Mouse (Mus musculus): ENCODE measurements around the gene Ier5l.

GRCm38 (mm10) chr2:30445312-30445711 is 28.7 kb downstream of the Ier5l start:
- no peak for TF ChIP-seq CTCF (IDR thresholded peaks at IDR 0.05; ENCODE audit: insufficient read depth, low read length)
- no peak for TF ChIP-seq POLR2A (IDR thresholded peaks at IDR 0.05; ENCODE audit: borderline replicate concordance, extremely low read depth, low read depth, low read length)
